Mouse (Mus musculus) liver, adult 2 months (tissue): ENCODE data around the gene Csmd2.

Experiments
- CTCF ChIP-seq: fragments of 200-500 bp; IDR thresholded peaks from 2 replicates; pipeline ENCODE4 v1.5.1; 2011; ENCODE audit warnings: low read depth, low read length, control low read depth
- POLR2A ChIP-seq: fragments of 200-500 bp; IDR thresholded peaks from 2 replicates; pipeline ENCODE4 v1.6.1; 2011; ENCODE audit warnings: low read length, control low read depth; ENCODE audit not compliant: insufficient read depth; ENCODE audit errors: extremely low read depth

DNA sequence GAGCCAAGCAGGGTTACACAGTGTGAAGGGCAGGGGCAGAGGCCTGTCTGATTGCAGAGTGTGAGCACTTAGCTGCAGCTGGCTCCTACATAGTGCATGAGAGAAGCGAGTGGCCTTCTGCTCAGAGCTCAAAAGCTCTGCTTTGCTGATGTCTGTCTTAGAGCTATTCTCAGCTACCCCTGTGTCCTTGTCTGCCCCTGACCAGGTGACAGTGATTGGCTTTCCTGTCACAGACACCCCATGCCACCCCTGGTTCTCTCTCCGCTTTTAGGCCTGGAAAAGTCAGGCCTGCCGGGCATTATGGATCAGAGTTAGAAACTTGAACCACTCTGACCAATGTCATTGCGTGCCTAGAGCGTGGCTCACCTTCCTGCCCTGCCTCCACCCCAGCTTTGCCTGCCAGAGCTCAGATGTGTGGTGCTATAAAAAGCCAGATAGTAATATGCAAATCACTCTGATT is 99.5 kb downstream of the Csmd2 start:
- TF ChIP-seq CTCF = no peak
- no peak for TF ChIP-seq POLR2A
